Mouse (Mus musculus) hindbrain, embryonic 10.5 days (tissue): ENCODE results near the gene Lgr6. TPM values are rescaled to one million over a fixed set of nuclear protein-coding genes. Genes with fewer than 3 reads are reported as not detected.

Experiments used
- DNase-seq: peaks from one replicate; pipeline ENCODE4 v3.0.0-alpha.2; 2017; ENCODE audit warnings: low spot score
- H3K27ac ChIP-seq: fragments of 300-500 bp; sonication (generic); 2 replicates; pipeline ENCODE4 v1.5.1; 2016; ENCODE audit warnings: mild to moderate bottlenecking, moderate library complexity
- H3K27me3 ChIP-seq: fragments of 300-500 bp; sonication (generic); 2 replicates; pipeline ENCODE4 v1.6.1; 2016; ENCODE audit warnings: mild to moderate bottlenecking; ENCODE audit not compliant: poor library complexity, insufficient read depth, severe bottlenecking
- H3K36me3 ChIP-seq: fragments of 300-500 bp; sonication (generic); 2 replicates; pipeline ENCODE4 v1.6.1; 2016; ENCODE audit warnings: mild to moderate bottlenecking, moderate library complexity
- H3K4me1 ChIP-seq: fragments of 300-500 bp; sonication (generic); replicated peaks from 2 replicates; pipeline ENCODE4 v1.6.1; 2016; ENCODE audit warnings: mild to moderate bottlenecking
- H3K4me3 ChIP-seq: fragments of 300-500 bp; sonication (generic); 2 replicates; pipeline ENCODE4 v1.5.1; 2016; ENCODE audit warnings: mild to moderate bottlenecking, moderate library complexity
- H3K9me3 ChIP-seq: fragments of 300-500 bp; sonication (generic); 2 replicates; pipeline ENCODE4 v1.6.1; 2016; ENCODE audit warnings: mild to moderate bottlenecking, moderate library complexity
- WGBS: fragments of 180-500 bp; shearing (Covaris S2); methylation state at CpG from one replicate; pipeline ENCODE4 v1.1.7; 2016; 5-methylcytosine and 5-hydroxymethylcytosine counted together
- polyA plus RNA-seq: library from polyadenylated mRNA; unstranded; fragments of >200 nt; fragmentation: Nextera tagmentation; extraction: Ambion mirVana; gene quantifications from 2 replicates; pipeline ENCODE4 v1.2.1, GENCODE M21; 2016

The Lgr6 gene
- polyA plus RNA-seq, 1 experiment from 2014 or later = 0.26 TPM

DNA sequence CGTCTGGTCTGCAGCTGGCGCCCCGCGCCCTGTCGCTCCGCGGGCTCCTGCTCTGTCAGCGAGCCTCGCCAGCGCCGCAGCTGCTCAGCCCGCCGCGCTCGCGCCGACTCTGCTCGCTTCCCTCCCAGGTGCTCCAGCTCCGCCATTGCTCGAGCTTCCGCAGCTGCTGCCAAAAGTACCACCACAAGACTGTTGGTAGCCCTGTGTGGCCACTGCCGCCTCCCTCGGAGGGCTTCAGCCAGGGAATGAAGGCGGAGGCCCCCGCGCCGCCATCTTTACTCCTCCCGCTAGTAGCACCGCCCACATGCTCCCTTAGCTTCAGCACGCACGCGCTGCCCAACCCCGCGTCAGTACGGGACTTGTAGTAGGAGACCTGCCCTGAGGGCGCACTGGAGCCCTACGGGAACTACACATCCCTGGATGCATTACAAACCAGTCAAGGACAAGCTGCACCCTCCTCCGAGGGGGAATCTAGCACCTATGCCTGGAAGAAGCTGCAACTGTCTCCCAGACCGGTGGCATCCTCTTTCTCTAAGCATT is 149.4 kb downstream of the Lgr6 start, which contains the start of gene Ppp1r12b:
TSS of gene Ppp1r12b (minus strand) at position 306 of the 540 bp plus-strand sequence.
- no peaks in the 10 kb centered on the region for H3K27me3 ChIP-seq
- peak within 1 kb of the TSS; percentile 84 for H3K4me3 ChIP-seq
- under 1% methylated on average over 39 of the region's 39 CpGs for WGBS
- H3K27ac ChIP-seq = peak within 1 kb of the TSS; percentile 94
- no peaks in the 10 kb centered on the region for H3K9me3 ChIP-seq
- DNase-seq = peak; percentile 95
- H3K4me1 ChIP-seq = peaks cover 18% of the 10 kb centered on the region
- no peaks in the 10 kb centered on the region for H3K36me3 ChIP-seq

DNA sequence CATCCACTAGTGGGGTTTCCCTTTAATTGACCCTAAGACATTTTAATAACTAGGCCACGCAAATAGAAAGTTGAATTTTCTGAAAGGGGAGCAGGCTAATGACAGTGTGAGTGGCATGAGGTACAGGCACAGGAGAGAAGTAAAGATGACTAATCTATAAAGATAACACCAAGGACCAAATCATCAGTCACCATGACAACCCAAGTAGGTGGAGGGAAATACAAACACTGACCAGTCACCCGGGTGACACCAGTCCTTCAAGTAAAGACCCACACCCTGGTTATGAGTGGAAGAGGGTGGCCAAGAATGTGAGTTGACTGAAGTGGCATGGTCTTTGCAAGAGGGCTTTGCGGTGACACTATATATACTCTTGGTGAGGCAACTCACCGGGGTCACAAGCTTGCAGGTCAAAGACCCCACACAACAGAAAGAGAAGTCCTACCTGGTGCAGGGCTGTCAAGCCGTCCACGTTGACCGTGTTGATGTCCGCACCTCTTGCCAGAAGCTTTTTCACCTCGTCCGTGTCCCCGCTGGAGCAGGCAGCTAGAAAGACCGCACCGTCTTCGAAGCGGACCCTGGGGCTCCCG is 149.9 kb downstream of the Lgr6 start:
- no peak for DNase-seq
- Histone ChIP-seq H3K27ac (peak overlapping the region; percentile 94), H3K36me3 (no peaks in the 10 kb centered on the region), H3K9me3 (no peaks in the 10 kb centered on the region), H3K4me1 (peaks cover 18% of the 10 kb centered on the region), H3K27me3 (no peaks in the 10 kb centered on the region), H3K4me3 (peak overlapping the region; percentile 84)
- WGBS = 4% methylated on average over 16 of the region's 16 CpGs

DNA sequence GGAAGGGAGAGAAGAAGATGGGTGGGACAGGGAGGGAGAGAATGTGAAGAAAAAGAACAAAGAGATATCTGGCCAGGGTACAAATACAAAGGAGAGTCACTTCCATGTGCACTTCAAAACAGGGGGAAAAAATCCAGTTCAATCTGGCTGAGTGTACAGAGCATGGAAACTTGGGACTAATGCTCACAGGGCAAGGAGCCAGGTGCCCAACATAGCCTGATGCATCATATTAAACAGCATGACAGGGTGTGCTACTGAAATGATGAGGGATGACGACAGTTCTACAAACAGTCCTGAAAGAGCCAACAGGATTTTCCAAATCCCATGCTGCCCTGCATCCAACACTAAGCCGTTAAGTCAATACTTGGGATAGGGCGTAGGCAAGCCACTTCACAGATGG is 155.1 kb downstream of the Lgr6 start:
- Histone ChIP-seq H3K27me3 (no peaks in the 10 kb centered on the region), H3K27ac (no peak overlapping the region), H3K9me3 (no peaks in the 10 kb centered on the region), H3K4me3 (no peak overlapping the region), H3K4me1 (peaks cover 10% of the 10 kb centered on the region), H3K36me3 (peaks cover 9% of the 10 kb centered on the region)
- no peak for DNase-seq
- 89% methylated on average over 3 of the region's 3 CpGs for WGBS

DNA sequence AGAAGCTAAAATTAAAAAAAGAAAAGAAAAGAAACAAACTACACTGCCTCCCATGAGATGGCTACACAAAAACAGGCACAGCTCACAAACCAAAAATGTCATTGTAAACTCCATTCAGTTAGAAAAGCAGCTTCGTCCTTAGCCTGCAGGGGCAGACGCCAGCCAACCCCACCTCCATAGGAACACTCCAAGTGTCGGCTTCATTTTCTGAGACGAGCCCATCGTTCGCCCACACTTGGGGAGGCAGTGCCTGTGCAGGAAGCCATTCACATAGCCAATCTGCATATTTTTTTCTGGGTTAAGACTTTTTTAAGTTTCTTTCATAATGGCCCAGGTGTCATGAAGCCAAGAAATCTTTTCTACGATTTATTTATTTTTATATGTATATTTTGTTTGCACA is 157.5 kb downstream of the Lgr6 start:
- H3K4me3 ChIP-seq = no peak overlapping the region
- no peaks in the 10 kb centered on the region for H3K27me3 ChIP-seq
- no peak for DNase-seq
- no peaks in the 10 kb centered on the region for H3K4me1 ChIP-seq
- H3K27ac ChIP-seq = no peak overlapping the region
- peaks cover 9% of the 10 kb centered on the region for H3K36me3 ChIP-seq
- WGBS = 85% methylated on average over 7 of the region's 7 CpGs
- H3K9me3 ChIP-seq = no peaks in the 10 kb centered on the region

DNA sequence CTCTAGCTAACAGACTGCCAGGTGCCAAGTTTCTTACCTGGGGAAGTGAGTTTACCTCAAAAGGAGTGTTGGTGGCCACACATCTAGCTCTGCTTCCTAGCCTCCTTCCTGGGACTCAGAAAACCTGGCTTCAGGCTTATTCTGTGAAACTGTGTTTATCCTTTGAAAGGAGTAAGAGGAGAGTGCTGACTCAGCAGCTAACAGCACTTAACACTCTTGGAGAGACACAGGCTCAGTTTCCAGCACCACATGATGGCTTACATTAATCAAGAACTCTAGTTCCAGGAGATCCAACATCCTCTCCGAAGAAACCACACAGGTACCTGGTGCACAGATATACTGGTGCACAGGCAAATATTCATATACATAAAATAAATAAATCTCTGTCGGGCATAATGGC is 162.2 kb downstream of the Lgr6 start:
- 92% methylated on average over 2 of the region's 2 CpGs for WGBS
- H3K4me3 ChIP-seq = no peak overlapping the region
- DNase-seq = no peak
- H3K27me3 ChIP-seq = no peaks in the 10 kb centered on the region
- no peaks in the 10 kb centered on the region for H3K9me3 ChIP-seq
- 0 out of 2 replicates have a peak, but pooled peaks cover 3% of the 10 kb centered on the region for H3K4me1 ChIP-seq
- H3K27ac ChIP-seq = no peak overlapping the region
- H3K36me3 ChIP-seq = peaks cover 4% of the 10 kb centered on the region

DNA sequence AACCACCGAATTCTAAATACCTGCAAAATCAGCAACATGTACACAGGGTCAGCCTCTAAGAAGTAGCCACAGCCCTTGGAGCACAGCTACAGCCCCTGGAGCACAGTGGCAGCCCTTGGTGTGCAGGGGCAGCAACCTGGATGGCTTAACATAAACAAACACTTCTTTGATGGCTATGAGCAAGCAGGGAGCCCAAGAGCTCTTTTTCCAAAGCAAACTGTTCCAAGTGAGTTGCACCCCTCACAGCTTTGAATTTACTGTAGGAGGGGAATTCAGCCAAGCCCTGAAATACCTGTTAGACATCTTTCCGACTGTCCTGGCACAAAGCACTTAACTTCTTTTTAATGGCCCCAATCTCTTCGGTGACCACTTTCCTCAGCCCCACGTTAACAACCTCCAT is 164.2 kb downstream of the Lgr6 start:
- no peak for DNase-seq

DNA sequence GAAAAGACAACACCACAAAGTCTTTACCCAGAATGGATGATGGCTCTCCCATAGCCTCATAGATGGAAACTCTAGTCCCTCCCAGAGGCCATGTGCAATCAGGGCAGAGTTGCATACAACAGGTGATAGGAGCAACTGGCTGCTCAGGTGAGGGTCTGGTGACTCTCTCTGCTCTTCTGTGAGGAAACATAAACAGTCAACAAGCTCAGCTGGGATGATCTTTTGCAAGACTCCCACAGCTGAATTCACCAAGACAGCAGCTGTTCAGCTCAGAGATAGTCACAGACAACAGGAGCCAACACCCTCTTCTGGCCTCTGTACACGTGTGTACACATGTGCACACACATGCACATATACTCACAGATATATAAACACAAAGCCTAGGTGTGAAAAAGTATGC is 166.8 kb downstream of the Lgr6 start:
- Histone ChIP-seq H3K9me3 (no peaks in the 10 kb centered on the region), H3K36me3 (no peaks in the 10 kb centered on the region), H3K4me3 (no peak overlapping the region), H3K4me1 (0 out of 2 replicates have a peak, but pooled peaks cover 3% of the 10 kb centered on the region), H3K27me3 (no peaks in the 10 kb centered on the region), H3K27ac (no peak overlapping the region)
- DNase-seq = no peak
- 85% methylated on average over 1 of the region's 1 CpGs for WGBS

More for the DNA sequence above, 164.2 kb downstream of the Lgr6 start:
- 80% methylated on average over 4 of the region's 4 CpGs for WGBS
- no peaks in the 10 kb centered on the region for H3K27me3 ChIP-seq
- no peak overlapping the region for H3K4me3 ChIP-seq
- H3K4me1 ChIP-seq = 0 out of 2 replicates have a peak, but pooled peaks cover 3% of the 10 kb centered on the region
- no peaks in the 10 kb centered on the region for H3K36me3 ChIP-seq
- H3K27ac ChIP-seq = no peak overlapping the region
- H3K9me3 ChIP-seq = no peaks in the 10 kb centered on the region

DNA sequence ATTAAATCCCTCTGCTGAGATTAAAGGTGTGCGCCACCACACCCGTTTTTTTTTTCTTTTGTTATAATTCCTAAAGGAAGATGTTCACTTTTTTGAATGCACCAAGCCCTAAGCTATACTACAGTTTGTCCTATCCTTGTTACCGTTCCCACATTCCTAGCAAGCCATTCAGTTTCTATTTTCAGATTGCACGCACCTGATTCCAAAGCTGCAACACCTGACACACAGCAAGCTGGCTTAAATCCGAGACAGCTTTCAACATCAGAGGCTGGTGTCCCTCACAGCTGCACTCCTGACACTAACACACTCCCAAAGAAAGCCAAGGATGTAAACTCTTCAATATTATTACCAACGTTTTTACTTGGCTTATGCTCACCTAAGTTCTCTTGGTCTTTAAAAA is 168.7 kb downstream of the Lgr6 start:
- DNase-seq = no peak
- 88% methylated on average over 6 of the region's 6 CpGs for WGBS
- Histone ChIP-seq H3K4me3 (no peak overlapping the region), H3K27me3 (no peaks in the 10 kb centered on the region), H3K27ac (no peak overlapping the region), H3K36me3 (no peaks in the 10 kb centered on the region), H3K9me3 (no peaks in the 10 kb centered on the region), H3K4me1 (peaks cover 8% of the 10 kb centered on the region)

Other genes starting within 250 kb of the Lgr6 start
- gene Ppp1r12b, start 149.3 kb downstream of the Lgr6 start, polyA plus RNA-seq = 6.7 and 7.2 TPM in 2 replicates
- 47.8 and 62.8 TPM in 2 replicates for gene Ube2t, start 142.7 kb downstream of the Lgr6 start, polyA plus RNA-seq
- gene Ptpn7, start 27.4 kb upstream of the Lgr6 start, polyA plus RNA-seq = 1.7 and 2.7 TPM in 2 replicates
- 61.1 and 95.3 TPM in 2 replicates for gene Arl8a, start 41.5 kb upstream of the Lgr6 start, polyA plus RNA-seq
- not detected in 2 replicates for gene Gpr37l1, start 62.4 kb upstream of the Lgr6 start, polyA plus RNA-seq
- gene Elf3, start 153.3 kb upstream of the Lgr6 start, polyA plus RNA-seq = 1.9 and 2.5 TPM in 2 replicates
- gene Rnpep, start 178.8 kb upstream of the Lgr6 start, polyA plus RNA-seq = 94.6 and 108 TPM in 2 replicates
- 193 and 199 TPM in 2 replicates for gene Timm17a, start 208.5 kb upstream of the Lgr6 start, polyA plus RNA-seq
- gene Lmod1, start 219.5 kb upstream of the Lgr6 start, polyA plus RNA-seq = 0.50 and 0.66 TPM in 2 replicates